Mouse (Mus musculus): ENCODE results near the gene Glud1.

DNA sequence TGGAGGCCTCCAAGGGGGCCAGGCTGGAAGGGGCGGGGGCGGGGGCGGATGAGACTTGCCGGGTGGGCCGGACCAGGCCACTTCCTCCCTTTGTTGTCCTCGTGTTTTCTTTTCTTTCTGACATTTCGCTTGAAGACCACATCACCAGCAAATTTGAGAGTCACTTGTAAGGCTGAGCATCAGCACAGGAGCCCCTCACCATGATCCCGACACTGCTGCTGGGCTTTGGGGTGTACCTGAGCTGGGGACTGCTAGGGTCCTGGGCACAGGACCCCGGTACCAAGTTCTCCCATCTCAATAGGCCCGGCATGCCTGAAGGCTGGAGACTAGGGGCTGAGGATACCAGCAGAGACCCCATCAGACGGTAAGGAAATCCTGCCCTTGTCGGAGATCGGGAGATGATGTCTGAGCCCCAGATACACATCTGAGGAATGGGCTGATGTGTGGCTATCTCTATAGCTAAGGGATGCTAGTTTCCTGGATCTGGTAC, 64.9 kb downstream of the Glud1 start, which contains the start of gene Mmrn2:
- no peak for TF ChIP-seq CTCF (IDR thresholded peaks at IDR 0.05; ENCODE audit: borderline replicate concordance, control insufficient read depth, extremely low read depth, insufficient read depth, low read length, poor library complexity)
- TF ChIP-seq POLR2A (IDR thresholded peaks at IDR 0.05; ENCODE audit: control insufficient read depth, extremely low read depth, insufficient read depth, low read length, poor library complexity), result no peak
